Mouse (Mus musculus) neural tube, embryonic 14.5 days (tissue): ENCODE data around the gene Tex46. TPM values are rescaled to one million over a fixed set of nuclear protein-coding genes. Genes with fewer than 3 reads are reported as not detected.

Experiments used
- ATAC-seq: fragments of 200-750 bp; cut with Nextera tagmentation; 2 replicates; pipeline ENCODE4 v1.8.0; 2017; ENCODE audit warnings: low read depth, mild to moderate bottlenecking, moderate TSS enrichment, moderate library complexity
- H3K27ac ChIP-seq: fragments of 300-500 bp; sonication (generic); 2 replicates; pipeline ENCODE4 v1.5.1; 2014; ENCODE audit warnings: low read depth, mild to moderate bottlenecking, control low read depth, low read length, moderate library complexity, mixed read lengths
- H3K27me3 ChIP-seq: fragments of 300-500 bp; sonication (generic); 2 replicates; pipeline ENCODE4 v1.6.1; 2014; ENCODE audit warnings: low read length; ENCODE audit not compliant: control insufficient read depth, insufficient read depth
- H3K36me3 ChIP-seq: fragments of 300-500 bp; sonication (generic); 2 replicates; pipeline ENCODE4 v1.6.1; 2014; ENCODE audit warnings: low read length, mixed read lengths; ENCODE audit not compliant: control insufficient read depth, insufficient read depth
- H3K4me1 ChIP-seq: fragments of 300-500 bp; sonication (generic); 2 replicates; pipeline ENCODE4 v1.6.1; 2014; ENCODE audit warnings: low read length; ENCODE audit not compliant: control insufficient read depth, insufficient read depth
- H3K4me2 ChIP-seq: fragments of 300-500 bp; sonication (generic); 2 replicates; pipeline ENCODE4 v1.6.1; 2014; ENCODE audit warnings: mild to moderate bottlenecking, low read depth, low read length, control low read depth
- H3K4me3 ChIP-seq: fragments of 300-500 bp; sonication (generic); 2 replicates; pipeline ENCODE4 v1.5.1; 2014; ENCODE audit warnings: low read depth, low read length, control low read depth, mixed read lengths
- H3K9ac ChIP-seq: fragments of 300-500 bp; sonication (generic); replicated peaks from 2 replicates; pipeline ENCODE4 v1.6.1; 2014; ENCODE audit warnings: low read depth, mild to moderate bottlenecking, control low read depth, low read length, mixed read lengths
- H3K9me3 ChIP-seq: fragments of 300-500 bp; sonication (generic); 2 replicates; pipeline ENCODE4 v1.6.1; 2016; ENCODE audit warnings: low read length; ENCODE audit not compliant: control insufficient read depth
- WGBS: fragments of 180-500 bp; shearing (Covaris S2); extraction: QIAGEN DNeasy Blood & Tissue Kit; methylation state at CpG from one replicate; pipeline ENCODE4 v1.1.7; 2014; 5-methylcytosine and 5-hydroxymethylcytosine counted together
- polyA plus RNA-seq: library from polyadenylated mRNA; unstranded; fragments of >200 nt; fragmentation: Nextera tagmentation; extraction: Ambion mirVana; gene quantifications from 2 replicates; pipeline ENCODE4 v1.2.1, GENCODE M21; 2014

Tex46 gene
- polyA plus RNA-seq, 1 experiment from 2014 or later = not detected

DNA sequence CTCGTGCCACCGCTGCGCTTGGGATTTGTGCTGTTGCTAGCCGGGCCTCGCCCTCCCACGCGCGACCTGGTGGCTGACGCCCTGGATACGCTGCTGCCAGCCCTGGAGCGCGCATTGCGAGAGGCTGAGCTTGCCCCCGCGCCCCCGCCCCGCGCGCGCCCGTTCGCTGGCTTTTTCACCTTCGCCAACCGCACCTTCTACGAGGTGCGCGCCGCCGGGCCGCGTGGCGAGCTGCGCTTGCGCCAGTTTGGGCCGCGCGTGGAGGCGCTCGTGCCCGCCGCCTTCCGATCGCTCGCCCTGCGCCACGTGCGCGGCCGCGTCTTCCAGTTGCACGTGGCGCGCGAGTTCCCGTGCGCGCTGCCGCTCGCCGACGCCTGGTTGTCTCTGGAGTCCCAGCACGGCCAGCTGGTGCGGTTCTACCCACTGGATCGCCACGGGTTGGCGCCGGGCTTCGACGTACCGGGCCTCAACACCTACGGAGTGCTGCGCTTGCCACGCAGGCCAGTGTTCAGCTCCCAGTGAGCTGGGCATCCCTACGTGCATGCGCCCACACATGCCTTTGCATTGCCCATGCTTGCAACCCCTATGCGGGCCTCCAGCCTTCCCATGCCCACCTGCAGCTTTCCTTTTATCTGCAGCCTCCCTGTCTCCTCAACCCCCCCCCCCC is 27.5 kb downstream of the Tex46 start:
- H3K36me3 ChIP-seq = no peaks in the 10 kb centered on the region
- H3K9ac ChIP-seq = peak overlapping the region; percentile 58
- no peaks in the 10 kb centered on the region for H3K9me3 ChIP-seq
- peak overlapping the region; percentile 44 for H3K4me3 ChIP-seq
- ATAC-seq = peak; percentile 68
- H3K27me3 ChIP-seq = peaks cover 3% of the 10 kb centered on the region; the same call in 1 of the 2 replicates
- peak overlapping the region; percentile 66; the same call in 1 of the 2 replicates for H3K27ac ChIP-seq
- 0 out of 2 replicates have a peak, but pooled peaks cover 3% of the 10 kb centered on the region for H3K4me1 ChIP-seq
- peak overlapping the region; percentile 68 for H3K4me2 ChIP-seq
- WGBS = 4% methylated on average over 76 of the region's 76 CpGs

- Histone ChIP-seq H3K27me3 (peaks cover 3% of the 10 kb centered on the region; the same call in 1 of the 2 replicates), H3K4me2 (peak overlapping the region; percentile 68; the same call in 1 of the 2 replicates), H3K9me3 (no peaks in the 10 kb centered on the region), H3K4me1 (0 out of 2 replicates have a peak, but pooled peaks cover 3% of the 10 kb centered on the region), H3K36me3 (no peaks in the 10 kb centered on the region), H3K4me3 (no peak overlapping the region; the same call in 1 of the 2 replicates), H3K9ac (no peak overlapping the region), H3K27ac (no peak overlapping the region)
- ATAC-seq = peak; percentile 41; the same call in 1 of the 2 replicates
- 35% methylated on average over 7 of the region's 7 CpGs for WGBS
Measured at GRCm38 (mm10) chr4:136638230-136638750, 28.1 kb downstream of the Tex46 start.

- WGBS = 5% methylated on average over 10 of the region's 10 CpGs
- H3K9ac ChIP-seq = no peak overlapping the region
- no peak for ATAC-seq
Measured at GRCm38 (mm10) chr4:136638890-136639289, 28.7 kb downstream of the Tex46 start.

DNA sequence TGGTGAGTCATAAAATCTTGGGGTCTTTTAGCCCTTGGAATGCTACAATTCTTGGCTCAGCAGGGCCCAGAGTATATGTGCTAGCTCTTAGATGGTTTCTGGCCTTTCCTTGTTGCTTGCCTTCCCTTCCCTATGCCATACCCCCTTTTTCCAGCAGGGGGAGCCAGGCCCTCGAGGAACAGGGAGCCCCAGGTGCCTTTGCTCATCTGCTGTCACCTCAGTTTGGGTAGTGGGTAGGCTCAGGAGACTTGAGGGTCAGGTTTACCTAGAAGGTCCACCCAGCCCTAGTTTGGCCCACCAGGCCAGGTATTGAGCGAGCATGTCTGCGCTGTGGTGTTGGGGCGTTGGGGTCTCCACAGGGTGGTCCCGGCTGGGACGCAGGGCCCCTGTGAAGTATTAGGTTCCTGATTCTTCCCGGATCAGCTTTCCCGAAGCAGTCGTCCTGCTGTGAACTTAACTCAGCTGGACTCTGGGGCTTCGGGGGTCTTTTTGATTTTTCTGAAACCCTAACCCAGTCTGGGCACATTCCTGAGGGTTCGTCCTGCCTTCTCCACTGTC is 38.8 kb downstream of the Tex46 start:
- Histone ChIP-seq H3K9ac (no peak overlapping the region), H3K27ac (no peak overlapping the region), H3K4me1 (peaks cover 7% of the 10 kb centered on the region; the same call in 1 of the 2 replicates), H3K36me3 (0 out of 2 replicates have a peak, but pooled peaks cover 1% of the 10 kb centered on the region), H3K9me3 (no peaks in the 10 kb centered on the region), H3K4me2 (no peak overlapping the region), H3K27me3 (no peaks in the 10 kb centered on the region), H3K4me3 (no peak overlapping the region)
- no peak for ATAC-seq
- 20% methylated on average over 11 of the region's 11 CpGs for WGBS

More at GRCm38 (mm10) chr4:136638890-136639289, 28.7 kb downstream of the Tex46 start:
- Histone ChIP-seq H3K27me3 (peaks cover 3% of the 10 kb centered on the region; the same call in 1 of the 2 replicates), H3K36me3 (no peaks in the 10 kb centered on the region), H3K4me1 (0 out of 2 replicates have a peak, but pooled peaks cover 3% of the 10 kb centered on the region), H3K4me3 (no peak overlapping the region), H3K27ac (no peak overlapping the region), H3K4me2 (peak overlapping the region; percentile 21; the same call in 1 of the 2 replicates), H3K9me3 (no peaks in the 10 kb centered on the region)

DNA sequence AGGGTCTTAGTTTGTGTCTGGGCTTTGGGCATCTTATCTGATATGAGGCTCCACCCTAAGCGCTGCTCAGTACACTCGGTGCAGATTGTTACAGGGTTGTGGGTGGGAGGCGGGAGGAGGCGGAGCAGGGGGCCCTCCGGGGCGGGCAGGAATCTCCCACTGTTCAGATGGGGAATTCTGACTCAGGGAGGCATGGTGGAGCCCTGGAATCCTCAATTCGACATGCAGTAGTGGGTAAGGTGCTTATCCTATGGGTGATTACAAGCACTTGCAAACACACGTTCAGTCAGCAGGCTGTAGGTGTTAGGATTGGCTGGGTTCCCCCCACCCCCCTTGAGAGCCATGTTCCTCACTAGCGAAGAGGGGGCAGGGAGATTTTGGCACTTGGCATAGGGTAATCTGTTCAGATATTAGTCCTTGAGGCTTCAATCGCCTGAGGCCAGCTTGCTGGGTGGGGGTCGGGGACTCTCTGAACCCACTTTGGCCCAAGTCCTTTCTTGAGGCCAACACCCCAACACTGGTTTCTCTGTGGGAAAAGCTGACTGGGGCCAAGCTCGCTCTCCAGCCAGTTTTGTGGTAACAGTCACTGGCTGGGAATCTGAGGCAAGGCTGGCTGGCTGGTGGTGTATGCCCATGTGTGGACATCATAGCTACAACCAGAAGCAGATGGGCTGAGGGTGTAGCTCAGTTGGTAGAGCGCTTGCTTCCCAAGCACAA is 39.4 kb downstream of the Tex46 start:
- Histone ChIP-seq H3K4me1 (peaks cover 7% of the 10 kb centered on the region; the same call in 1 of the 2 replicates), H3K9me3 (no peaks in the 10 kb centered on the region), H3K27me3 (no peaks in the 10 kb centered on the region), H3K36me3 (peaks cover 7% of the 10 kb centered on the region; the same call in 1 of the 2 replicates), H3K4me2 (no peak overlapping the region), H3K27ac (no peak overlapping the region), H3K4me3 (no peak overlapping the region), H3K9ac (no peak overlapping the region)
- no peak for ATAC-seq
- 40% methylated on average over 13 of the region's 13 CpGs for WGBS

GRCm38 (mm10) chr4:136650261-136650660 is 40.0 kb downstream of the Tex46 start:
- H3K4me2 ChIP-seq = no peak overlapping the region
- no peak overlapping the region for H3K27ac ChIP-seq
- H3K9ac ChIP-seq = no peak overlapping the region
- ATAC-seq = no peak
- no peak overlapping the region for H3K4me3 ChIP-seq
- H3K4me1 ChIP-seq = peaks cover 7% of the 10 kb centered on the region; the same call in 1 of the 2 replicates
- WGBS = 89% methylated on average over 8 of the region's 8 CpGs
- no peaks in the 10 kb centered on the region for H3K27me3 ChIP-seq
- no peaks in the 10 kb centered on the region for H3K9me3 ChIP-seq
- H3K36me3 ChIP-seq = peaks cover 13% of the 10 kb centered on the region

- Histone ChIP-seq H3K4me1 (peaks cover 7% of the 10 kb centered on the region; the same call in 1 of the 2 replicates), H3K27me3 (no peaks in the 10 kb centered on the region), H3K4me3 (no peak overlapping the region), H3K36me3 (peaks cover 22% of the 10 kb centered on the region), H3K9ac (no peak overlapping the region), H3K4me2 (no peak overlapping the region), H3K9me3 (no peaks in the 10 kb centered on the region), H3K27ac (no peak overlapping the region)
- WGBS = 69% methylated on average over 3 of the region's 3 CpGs
- ATAC-seq = no peak
Measured at GRCm38 (mm10) chr4:136651357-136651811, 41.1 kb downstream of the Tex46 start.

GRCm38 (mm10) chr4:136651882-136652527 is 41.8 kb downstream of the Tex46 start:
- 66% methylated on average over 13 of the region's 13 CpGs for WGBS
- Histone ChIP-seq H3K9ac (no peak overlapping the region), H3K9me3 (no peaks in the 10 kb centered on the region), H3K36me3 (peaks cover 22% of the 10 kb centered on the region), H3K4me3 (no peak overlapping the region), H3K27ac (no peak overlapping the region), H3K27me3 (no peaks in the 10 kb centered on the region), H3K4me1 (peaks cover 7% of the 10 kb centered on the region; the same call in 1 of the 2 replicates), H3K4me2 (no peak overlapping the region)
- ATAC-seq = peak; percentile 20; the same call in 1 of the 2 replicates
